Mouse (Mus musculus): ENCODE data around the gene Pbx4.
A peak's percentile ranks its signal among the peaks of the same experiment; 100 is the strongest.

DNA sequence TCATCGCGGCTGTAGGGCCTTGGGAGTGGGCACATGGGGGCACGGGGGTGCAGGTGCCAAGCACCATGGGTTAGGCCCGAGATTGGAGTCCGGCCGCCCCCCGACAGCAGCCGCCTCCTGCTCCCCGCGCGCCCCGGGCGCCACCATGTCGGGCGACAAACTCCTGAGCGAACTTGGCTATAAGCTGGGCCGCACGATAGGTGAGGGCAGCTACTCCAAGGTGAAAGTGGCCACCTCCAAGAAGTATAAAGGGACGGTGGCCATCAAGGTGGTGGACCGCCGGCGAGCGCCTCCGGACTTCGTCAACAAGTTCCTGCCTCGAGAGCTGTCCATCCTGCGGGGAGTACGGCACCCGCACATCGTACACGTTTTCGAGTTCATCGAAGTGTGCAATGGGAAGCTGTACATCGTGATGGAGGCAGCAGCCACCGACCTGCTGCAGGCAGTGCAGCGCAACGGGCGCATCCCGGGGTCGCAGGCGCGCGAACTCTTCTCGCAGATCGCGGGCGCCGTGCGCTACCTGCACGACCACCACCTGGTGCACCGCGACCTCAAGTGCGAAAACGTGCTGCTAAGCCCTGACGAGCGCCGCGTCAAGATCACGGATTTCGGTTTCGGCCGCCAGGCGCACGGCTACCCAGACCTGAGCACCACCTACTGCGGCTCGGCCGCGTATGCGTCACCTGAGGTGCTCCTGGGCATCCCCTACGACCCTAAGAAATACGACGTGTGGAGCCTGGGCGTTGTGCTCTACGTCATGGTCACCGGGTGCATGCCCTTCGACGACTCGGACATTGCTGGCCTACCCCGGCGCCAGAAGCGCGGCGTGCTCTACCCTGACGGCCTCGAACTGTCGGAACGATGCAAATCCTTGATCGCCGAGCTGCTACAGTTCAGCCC, 70.1 kb downstream of the Pbx4 start, which contains the start of the genes Tssk6, Ndufa13 and Yjefn3:
- TF ChIP-seq CTCF (IDR thresholded peaks at IDR 0.05; ENCODE audit: control insufficient read depth, insufficient read depth, low read length), result no peak
- 0 out of 2 replicates have a peak, but pooled peaks have one; percentile 39 for TF ChIP-seq POLR2A (IDR thresholded peaks at IDR 0.05; ENCODE audit: borderline replicate concordance, control insufficient read depth, low read depth, low read length)

Data from bone marrow, adult 2 months (tissue).